Mouse (Mus musculus): ENCODE data around the gene Mboat2.

Gene Mboat2

DNA sequence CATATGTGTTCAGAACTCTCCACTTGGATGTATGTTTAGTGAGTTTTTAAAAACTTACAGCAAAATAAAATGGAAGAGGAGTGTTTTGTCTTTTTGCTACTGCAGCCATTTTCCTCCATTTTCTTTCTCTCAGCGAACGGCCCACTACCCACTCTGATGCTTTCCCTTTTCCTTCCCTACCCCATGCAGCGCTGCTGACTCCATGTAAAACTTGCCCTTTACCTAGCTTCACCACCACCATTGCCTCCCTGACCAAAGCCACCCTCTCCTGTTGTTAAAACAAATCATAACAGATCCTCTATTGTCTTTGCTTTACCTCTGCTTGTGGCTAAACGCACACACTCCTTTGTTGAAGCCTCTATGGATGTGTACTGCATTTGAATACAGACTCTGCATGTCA is 164.7 kb downstream of the Mboat2 start:
- ChIA-PET CTCF (no interaction called here), POLR2A (interaction anchor here in 1 of 4 experiments (1.0 kb wide), 1 partner anchor 101 kb away, joined by 3 read pairs; no protein-coding TSS in a partner anchor)

DNA sequence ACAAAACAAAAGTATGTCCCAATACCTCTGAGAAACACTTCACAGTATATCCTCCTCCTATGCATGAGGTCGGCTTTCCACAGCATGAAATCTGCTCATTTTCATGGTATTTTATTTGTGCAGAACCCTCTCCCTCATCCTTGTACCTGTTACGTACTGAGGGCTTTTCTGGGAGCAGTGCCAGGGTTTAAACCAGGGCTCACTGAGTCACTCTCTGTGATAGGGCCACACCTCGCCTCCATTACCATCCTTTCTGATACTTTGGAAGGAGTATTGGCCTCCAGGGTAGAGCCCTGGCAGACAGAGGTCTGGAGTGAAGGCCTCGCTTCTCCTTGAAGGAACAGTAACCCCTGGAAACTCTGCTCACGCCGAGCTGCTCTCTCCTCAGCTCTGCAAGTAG is 174.7 kb downstream of the Mboat2 start:
- ChIA-PET CTCF (no interaction called here), POLR2A (no interaction called here)

DNA sequence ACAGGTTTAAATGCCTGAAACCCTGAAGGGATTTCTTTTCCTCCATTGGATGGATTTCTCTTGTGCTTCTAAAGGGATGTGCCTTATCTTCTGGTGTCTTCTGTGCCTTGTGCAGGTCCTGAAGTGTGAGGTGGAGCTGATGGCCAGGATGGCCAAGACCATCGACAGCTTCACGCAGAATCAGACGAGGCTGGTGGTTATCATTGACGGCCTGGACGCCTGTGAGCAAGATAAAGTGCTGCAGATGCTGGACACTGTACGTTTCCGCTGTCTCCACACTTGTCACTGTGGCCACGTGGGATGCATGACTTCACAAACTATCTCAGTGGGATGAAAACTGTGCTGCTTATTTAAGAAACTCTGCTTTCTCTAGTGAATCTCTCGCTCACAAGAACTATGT is 179.3 kb downstream of the Mboat2 start:
- ChIA-PET POLR2A (no interaction called here), CTCF (no interaction called here)

DNA sequence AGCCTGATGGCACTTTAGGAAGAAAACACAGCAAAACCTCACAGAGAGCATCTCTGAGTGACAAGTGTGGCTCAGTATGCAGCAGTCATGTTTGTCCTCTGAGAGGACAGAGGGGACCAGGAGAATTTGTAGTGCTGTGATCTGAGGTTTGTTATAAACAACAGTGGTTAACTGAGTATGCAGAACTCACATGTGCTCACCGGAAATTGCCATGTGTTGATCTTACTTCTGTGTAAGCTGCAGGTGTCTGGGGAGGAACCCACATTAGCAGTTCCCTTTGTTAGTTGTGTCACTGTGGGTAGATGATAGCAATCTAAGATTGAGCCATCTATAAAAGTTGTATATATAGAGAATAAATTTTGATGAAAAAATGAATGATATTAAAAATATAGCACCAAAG is 179.7 kb downstream of the Mboat2 start:
- POLR2A ChIA-PET: no interaction called here
- CTCF ChIA-PET: no interaction called here

DNA sequence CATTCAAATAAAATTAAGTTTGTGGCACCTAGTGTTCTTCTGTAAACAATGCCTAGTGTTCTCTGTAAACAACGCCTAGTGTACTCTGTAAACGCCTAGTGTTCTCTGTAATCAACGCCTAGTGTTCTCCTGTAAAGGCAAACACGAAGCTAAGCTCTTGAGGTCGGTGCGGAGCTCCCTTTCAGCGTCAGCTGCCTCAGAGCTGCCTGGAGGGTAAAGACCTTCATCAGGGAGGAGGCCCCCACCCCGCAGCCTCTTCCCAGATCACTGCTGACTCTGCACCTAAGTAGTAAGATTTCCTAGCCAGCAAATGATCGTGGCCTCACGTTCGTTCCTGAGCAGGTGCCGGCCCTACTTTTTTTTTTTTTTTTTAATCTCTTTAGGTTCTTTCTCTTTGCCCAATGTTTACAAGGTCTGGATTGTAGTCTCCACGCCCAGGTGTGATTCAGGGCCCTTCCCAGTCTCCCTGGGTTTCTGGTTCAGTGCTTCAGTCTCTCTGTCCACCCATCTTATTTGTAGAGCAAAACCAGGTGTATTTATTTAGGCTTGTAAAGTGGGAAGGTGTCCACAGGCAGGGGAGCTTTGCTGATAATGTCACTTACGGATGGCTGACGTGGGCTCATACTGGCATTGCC is 181.2 kb downstream of the Mboat2 start:
- CTCF ChIA-PET: interaction anchor here in 1 of 4 experiments (0.9 kb wide), 1 partner anchor 13 kb away, joined by 4 read pairs; no protein-coding TSS in a partner anchor
- POLR2A ChIA-PET: interaction anchor here in 1 of 4 experiments (1.0 kb wide), 2 partner anchors 9 to 84 kb away, joined by 3 to 4 read pairs; no protein-coding TSS in a partner anchor

DNA sequence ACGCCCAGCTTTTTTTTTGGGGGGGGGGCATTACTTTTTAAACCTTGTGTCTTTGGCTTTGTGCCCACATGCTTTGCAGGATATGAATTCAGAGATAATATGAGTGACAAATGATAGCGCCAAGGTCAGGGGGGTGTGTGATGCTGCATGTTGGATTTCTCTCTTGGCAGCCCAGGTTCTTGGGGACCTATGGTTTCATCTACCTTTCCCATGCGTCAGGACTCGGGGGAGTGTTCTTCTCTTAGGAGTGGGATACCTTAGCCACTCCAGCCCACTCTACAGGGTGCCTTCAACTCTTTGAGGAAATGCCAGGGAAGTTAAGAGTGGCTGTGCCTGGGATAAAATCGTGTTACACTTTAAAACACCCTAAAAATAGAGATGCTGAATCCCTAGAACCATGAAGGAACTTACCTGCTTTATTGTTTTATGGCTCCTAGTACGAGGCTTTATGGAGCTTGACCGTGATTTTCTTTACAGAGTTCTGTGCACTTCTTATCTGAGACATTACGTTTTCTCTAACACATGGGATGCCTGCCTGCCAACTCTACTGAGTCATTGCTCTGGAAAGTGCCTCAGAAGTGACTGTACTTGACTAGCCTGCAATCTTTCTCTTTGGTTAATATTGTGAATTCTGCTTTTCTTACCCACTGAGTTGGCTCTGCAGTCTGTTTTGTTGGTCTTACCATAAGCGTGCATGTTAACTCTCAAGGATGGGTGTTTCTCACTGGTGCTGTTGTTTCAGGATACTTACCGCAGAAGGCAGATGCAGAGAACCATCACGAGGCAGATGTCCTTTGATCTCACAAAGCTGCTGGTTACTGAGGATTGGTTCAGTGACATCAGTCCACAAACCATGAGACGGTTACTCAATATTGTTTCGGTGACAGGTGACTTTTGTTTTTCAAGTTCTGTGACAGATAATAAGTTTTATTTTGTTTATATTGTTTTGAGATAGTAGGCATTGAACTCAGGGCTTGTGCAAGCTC is 182.2 kb downstream of the Mboat2 start:
- CTCF ChIA-PET: no interaction called here

More for the DNA sequence above, 182.2 kb downstream of the Mboat2 start:
- POLR2A ChIA-PET: no interaction called here

Measured in embryonic stem cell, embryonic (primary cell).